Mouse (Mus musculus) embryo, embryonic 10 days (tissue): ENCODE results near the gene AF366264.
"Not testable (repeated sequence)": the region's sequence is repeated elsewhere in the genome, so short reads cannot be mapped to it uniquely, and the experiment has no call there.

Experiments used
- DNase-seq: peaks from one replicate; pipeline ENCODE4 v3.0.0-alpha.2; 2015; ENCODE audit warnings: low spot score

AF366264 gene

DNA sequence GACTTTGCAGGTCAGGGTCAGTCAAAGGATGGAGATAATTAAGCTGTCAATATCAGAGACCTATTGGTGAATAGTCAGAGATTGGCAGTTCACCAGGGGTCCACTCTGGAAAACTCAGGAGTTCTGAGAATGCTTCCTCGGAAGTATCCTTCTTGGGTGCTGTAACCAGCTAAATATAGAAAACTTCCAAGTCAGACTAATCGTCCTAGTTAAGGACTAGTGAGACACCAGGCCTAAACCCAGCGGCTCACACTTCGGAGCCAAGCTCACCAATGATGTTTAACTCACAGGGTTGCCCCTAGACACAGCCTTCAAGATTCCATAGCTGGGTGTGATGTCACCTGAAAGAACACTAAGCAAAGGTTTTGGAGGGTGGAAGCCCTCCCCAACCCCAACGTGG lies at the start of gene AF366264:
TSS of gene AF366264 (minus strand) at position 101 of the 400 bp plus-strand sequence.
- DNase-seq = not testable (repeated sequence)

DNA sequence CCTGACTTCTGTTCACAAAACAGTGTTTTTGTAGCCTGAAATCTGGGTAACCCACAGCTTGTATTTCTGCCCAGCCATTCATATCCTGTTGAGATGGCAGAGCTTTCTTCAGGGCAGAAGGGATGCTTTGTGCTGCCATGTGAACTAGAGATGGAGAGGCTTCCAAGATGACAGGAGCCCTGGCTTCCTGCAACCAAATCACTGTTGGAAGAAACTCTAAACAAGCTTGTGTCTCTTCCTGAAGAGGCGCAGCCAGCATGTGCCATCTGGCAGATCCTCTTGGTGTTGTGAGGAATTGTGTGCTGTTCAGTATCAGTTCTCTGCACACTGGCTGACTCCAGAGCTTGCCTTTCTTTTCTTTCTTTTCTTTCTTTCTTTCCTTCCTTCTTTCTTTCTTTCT lies 5.1 kb upstream of the AF366264 start:
- not testable (repeated sequence) for DNase-seq

DNA sequence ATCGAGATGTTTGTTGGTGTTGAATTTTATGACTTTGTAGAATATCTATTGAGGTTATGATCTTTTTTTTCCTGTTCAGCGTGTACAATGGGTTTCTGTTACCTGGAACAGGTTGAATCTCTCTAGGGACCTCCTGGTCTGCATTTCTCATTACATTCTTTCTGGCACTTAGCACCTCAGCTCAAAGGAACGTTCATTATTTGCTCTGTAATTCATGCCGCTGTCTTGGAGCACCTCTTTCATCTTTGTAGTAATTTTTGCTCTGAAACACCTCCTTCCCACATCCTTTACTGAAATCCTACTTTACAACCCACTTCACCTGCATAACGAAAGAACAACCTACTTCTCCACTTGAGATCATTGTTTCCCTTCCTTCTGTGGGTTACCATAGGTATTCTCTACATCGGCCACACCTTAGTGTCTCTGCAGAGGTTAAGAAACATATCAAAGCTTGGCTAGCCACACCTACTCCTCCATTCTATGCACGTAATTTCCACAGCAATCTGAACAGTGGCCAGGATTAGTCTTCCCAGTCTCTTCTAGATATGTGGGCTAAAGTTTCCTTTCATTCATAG lies 9.5 kb downstream of the AF366264 start:
- DNase-seq = no peak

DNA sequence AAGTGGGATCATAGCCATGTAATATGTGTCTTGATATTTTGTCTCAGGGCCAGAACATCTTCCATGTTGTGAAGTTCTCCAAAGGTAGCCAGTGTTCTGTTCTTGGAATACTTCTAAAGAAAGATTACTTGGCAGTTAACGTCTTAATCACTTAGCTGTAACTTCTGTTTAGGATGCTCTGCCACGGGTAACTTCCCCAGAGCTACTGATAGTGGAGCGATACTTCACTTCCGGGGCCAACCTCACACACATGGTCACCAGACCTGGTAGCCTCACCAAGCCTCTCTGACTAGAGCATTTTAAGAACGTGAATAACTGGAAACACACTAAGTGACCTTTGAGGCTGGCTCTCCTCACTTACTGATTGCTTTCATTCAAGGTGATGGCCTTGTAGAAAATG lies 38.6 kb downstream of the AF366264 start:
- DNase-seq = no peak

DNA sequence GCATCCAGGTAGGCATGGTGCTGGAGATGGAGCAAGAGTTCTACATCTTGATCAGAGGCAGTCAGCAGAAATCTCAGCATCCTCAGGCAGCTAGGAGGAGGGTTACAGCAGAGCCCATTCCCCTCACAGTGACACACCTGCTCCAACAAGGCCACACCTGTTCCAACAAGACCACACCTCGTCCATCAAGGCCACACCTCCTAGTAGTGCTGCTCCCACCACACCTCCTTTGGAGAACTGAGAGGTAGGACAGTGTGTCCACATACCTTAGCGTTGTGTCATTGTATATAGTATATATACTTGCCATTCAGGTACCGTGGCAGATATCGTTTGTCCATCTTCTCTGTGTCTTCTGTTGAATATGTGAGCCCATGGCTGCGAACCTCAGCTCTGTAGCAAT lies 40.5 kb downstream of the AF366264 start:
- DNase-seq = no peak

DNA sequence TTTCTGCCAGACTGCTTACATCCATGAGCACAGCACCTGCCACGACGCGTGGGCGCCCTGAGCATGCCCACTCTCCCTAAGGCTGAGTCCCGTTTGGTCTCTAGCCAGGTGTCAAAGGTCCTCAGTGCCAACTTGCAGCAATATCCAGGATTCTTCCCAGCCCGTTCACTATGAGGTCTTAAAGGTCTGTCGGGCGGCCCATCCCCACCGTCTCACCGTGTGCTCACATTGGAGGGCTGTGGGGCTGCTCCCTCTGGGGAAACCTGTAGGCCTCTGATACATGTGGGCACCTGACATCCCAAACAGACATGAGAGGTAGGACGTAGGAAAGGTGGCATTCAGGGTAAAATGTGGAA lies 44.5 kb downstream of the AF366264 start:
- DNase-seq = no peak

DNA sequence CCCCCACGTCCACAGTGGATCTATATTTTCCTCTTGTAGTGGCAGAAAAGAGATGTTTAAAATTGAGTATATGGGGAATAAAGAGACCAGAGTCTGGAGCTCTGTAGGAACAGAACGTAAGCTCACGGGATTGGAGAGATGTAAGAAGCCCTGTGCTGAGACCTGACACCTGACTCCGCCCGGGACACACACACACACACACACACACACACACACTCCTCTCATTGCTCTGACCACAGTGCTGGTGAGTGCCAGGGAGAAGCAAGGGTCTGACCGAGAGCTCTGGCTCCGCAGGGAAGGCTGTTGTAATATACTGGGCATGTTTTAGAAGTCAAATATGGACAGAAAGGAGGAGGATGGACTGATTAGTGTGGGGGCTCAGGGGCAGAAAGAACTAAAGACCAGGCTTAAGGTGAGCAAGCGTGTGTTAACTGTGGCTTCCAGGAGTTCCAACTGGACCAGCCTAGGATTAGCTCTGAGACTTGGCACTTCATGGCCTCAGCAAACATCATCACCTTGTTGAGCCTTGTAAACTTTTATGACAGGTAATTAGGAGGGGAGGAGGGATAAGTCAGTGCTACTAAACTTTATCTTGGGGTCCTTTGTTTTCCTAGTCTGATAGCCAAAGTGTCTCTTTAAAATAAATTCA lies 45.0 kb downstream of the AF366264 start:
- no peak for DNase-seq

DNA sequence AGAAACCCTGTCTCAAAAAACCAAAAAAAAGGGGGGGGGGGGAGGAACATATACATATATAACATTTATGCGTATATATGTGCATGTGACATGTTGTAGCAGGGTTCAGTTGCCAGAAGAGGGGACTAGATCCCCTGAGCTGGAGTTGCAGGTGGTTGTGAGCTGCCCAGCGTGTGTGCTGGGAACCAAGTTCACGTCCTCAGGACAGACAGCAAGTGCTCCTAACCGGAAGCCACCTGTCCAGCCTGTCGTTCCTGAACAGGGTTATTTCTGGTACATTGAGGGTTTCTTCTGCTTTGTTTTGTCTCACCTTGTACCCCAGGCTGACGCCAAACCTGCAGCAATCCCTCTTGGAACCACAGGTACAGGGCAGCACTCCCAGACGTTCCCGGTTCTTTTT lies 48.6 kb downstream of the AF366264 start:
- no peak for DNase-seq

DNA sequence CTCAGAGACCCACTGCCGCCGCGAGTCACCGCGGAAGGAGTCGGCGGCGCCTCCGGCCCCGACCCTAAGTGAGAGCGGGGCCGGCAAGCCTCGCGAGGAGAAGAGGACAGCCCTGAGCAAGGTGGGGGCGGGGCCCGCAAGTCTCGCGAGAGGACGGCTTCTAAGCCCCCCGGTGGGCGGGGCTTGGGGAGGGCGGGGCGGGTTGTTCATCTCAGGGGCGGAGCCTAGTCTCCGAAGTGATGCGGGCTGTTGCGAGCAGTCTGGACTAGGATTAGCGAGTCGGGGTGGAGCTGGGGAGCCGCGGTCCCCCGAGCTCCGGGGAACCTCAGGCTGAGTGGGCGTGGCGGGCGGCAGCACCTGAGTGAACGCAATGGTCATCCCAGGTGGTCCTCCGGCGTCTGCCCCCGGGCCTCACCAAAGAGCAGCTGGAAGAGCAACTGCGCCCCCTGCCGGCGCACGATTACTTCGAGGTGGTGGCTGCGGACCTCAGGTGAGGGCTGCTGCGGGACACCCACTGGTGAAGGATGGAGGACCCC lies 52.4 kb downstream of the AF366264 start:
- peak; percentile 95 for DNase-seq

DNA sequence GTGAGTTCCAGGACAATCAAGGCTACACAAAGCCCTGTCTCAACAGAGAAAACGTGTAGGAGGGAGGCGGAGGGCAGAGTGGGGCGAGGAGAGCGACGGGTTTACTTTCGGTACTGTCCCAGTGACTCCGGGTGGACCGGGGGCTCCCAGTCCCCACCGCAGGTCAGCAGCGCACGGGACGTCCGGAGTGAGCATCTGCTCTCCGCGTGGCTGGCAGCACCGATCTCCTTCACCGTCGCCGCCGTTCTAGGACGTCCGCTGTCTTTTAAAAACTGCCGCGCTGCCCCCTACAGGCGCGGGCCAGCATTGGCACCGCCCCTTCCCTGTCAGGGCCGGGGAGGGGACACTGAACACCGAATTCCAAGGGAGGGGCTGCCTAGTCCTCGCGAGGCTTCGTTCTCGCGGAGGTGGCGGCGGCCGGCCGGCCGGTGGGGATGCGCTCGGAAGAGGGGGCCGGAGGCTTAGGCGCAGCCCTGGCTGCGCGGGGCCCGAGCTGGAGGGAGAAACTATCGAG lies 52.9 kb downstream of the AF366264 start, which contains the start of gene Upf3a:
TSS of gene Upf3a (plus strand) at position 366 of the 514 bp plus-strand sequence.
- peak; percentile 94 for DNase-seq
